Mouse (Mus musculus) hindlimb bud, embryonic 11.5 days (tissue): ENCODE measurements around the gene Crip1.

Experiments
- DNase-seq: peaks from one replicate; pipeline ENCODE4 v3.0.0-alpha.2; 2012; ENCODE audit warnings: low read depth, low spot score; ENCODE audit errors: extremely low spot score

Gene Crip1

DNA sequence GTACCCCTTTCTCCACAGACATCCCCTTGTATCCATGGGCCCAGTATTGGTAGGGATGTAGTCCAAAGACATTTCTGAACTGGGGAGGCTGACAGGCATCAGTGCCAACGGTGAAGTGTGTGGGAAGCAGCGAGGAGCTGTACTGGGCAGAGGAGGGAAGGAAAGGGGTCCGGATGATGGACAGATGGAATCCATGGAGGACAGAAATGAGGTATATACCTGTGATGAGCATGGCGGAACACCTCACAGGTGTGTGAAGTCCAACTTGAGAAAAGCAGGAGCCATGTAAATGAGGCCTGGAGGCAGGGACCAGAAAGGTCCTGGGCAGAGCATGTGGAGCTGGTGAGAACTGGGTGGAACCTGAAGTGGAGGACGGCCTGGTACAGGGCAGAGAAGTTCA, 525 bp upstream of the Crip1 start:
- DNase-seq = no peak

DNA sequence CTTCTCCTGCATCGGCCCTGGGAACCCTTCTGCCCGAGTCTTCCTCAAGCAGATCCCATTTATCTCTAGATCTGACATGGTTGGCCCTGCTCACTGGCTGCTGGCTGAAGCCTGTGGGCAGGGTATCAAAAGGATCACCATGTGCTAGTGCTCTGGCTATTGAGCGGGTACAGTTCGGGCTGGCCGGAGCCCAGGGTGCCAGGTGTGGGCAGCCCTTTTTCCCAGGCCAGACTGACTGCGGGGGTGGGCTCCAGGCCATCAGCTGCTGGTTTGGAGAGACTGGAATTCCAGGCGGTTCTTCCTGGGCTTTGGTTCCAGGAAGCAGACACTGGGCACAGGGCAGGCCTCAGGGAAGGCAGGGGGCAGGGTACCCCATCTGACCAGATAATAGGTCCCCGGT, 1.4 kb downstream of the Crip1 start:
- no peak for DNase-seq

DNA sequence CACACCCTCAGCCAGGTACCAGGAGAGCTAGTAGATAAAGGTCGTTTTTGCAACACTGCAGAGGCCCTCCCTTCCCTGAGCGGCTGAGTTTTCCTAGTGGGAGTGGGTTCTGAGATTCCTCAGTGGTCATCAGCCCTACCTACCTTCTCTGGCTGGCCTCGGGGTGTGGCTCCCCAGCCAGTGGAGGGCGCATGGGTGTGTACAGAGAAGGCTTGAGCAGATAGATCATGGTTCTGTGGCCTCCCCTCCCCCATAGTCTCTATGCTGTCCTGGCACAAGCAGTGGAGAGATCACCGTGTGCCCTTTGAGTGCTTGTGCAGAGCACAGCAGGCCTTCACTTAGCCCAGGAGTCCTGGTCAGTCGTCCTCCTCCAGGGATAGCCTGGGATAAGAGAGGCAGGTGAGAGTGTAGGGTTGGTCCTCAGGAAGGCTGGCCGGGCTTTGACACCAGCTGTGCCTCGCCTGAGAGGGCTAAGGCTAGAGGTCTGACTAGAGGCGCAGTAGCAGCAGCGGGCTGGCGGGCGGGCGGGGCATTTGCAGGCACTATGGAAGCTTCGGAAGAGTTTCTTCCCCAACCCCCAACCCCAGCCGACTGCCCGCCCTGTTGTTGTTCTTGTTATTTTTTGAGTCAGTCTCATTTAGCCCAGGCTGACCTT, 2.4 kb downstream of the Crip1 start:
- DNase-seq = no peak

DNA sequence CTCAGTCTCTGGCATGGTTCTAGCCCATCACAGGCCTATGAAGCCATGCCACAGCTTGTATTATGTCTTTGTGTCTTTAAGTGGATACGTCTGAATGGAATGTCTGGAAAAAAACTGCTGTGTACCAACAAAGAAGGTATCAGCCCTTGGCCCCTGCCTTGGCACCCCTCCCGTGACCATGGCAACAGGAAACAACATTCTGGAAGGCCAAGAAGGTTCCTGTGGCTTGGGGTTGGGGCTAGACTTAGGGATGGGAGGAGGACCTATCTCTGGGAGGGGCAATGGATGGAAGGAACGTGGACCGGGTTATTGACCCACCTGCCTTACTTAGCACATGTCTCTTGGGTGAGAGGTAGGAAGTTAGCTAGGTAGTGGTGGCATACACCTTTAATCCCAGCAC, 3.2 kb downstream of the Crip1 start:
- no peak for DNase-seq

DNA sequence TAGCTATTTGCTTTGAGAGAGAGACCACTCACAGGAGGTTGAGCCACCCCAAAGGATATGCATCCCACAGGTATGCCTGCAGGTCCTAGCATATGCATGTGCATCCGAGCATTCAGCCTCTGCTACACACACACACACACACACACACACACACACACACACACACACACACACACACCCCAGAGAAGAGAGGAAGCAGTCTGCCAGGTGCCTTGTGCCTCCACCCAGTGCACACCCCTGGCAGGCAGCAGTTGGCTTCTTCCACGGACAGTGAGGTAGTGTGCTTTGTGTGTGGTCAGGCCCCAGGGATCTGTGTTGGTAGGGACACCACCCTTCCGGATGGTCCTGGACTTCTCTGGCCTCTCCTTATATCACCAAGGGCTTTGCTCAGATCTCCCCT, 3.8 kb downstream of the Crip1 start:
- DNase-seq = no peak

DNA sequence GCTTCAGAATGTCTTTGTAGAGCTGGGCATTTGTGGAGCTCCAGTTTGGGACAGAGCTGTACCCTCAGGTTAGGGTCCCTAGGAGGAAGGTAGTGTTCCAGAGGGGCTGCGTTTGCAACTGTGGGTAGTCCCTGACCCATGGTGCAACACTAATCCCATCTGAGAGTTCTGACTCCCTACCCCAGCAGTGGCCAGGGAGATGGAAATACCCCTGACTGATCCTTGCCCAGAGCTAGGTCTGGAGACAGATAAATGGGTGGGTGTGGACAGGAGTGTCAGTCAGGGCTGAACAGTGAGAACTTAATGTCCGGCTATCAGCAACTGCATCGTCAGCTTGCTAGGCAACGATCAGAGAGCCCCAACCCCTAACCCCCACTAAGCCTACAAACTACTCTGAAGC, 4.5 kb downstream of the Crip1 start:
- DNase-seq = no peak

DNA sequence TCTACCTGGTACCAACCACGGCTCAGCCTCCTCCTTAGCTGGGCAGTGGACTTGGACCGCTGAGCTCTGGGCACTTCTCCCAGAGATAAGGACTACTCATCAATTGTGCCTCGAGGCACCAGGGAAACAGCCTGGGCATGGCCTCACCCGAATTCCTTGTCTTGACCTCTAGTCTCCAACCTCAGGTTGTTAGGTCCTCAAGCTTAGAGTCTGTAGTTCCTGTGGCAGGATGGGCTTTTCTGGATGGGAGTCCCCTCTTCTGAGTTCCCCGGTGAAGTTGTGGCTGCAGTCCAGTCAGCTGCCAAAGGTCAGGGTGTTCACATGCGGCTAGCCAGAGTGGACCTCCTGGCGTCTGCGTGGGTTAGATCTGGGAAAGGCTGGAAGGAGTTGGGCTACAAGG, 4.9 kb downstream of the Crip1 start:
- DNase-seq = no peak

DNA sequence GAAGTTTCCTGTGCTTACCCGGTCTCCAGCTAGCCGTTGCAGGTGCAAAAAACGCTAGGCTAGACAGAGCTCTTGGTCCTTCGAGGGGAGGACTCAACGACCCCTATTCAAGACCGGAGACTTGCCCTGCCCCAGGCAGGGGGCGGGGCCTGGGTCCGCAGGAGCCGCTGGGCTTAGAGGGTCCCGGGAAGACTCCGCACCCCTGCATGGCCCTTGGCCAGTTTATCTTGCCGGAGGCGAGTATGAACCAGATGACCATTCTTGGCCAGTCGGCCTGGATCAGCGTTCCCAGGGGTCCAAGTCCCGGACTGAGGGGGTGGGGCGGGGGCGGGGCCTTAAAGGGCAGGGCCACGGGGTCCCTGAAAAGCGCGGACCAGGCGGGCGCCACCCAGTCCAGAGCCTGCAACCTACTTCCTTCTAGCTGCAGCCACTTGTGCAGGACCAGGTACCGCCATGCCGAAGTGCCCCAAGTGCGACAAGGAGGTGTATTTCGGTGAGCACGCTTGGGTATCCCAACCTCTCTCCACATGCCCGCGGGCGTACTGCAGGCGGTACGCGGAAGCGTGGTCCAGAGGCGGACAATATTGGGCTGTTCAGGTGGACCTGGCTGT, 5.7 kb downstream of the Crip1 start:
- no peak for DNase-seq

DNA sequence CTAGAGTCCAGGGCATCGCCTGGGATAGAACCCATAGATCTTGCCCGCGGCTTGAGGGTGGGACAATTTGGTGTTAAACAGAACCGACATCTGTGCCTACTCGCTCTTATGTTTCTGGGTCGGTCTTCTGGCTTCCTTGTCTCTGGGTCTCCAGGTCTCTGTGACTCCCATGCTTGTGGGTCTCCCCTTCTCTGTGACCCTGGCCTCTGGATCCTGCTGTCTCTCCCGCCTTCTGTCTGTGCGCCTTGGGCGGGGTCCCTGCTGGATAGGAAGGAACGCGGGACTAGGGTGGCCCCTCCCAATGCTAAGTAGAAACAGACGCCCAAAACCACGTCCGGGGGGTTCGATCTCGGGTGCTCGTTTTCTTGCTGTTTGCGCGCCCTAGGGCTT, 6.2 kb downstream of the Crip1 start:
- no peak for DNase-seq

DNA sequence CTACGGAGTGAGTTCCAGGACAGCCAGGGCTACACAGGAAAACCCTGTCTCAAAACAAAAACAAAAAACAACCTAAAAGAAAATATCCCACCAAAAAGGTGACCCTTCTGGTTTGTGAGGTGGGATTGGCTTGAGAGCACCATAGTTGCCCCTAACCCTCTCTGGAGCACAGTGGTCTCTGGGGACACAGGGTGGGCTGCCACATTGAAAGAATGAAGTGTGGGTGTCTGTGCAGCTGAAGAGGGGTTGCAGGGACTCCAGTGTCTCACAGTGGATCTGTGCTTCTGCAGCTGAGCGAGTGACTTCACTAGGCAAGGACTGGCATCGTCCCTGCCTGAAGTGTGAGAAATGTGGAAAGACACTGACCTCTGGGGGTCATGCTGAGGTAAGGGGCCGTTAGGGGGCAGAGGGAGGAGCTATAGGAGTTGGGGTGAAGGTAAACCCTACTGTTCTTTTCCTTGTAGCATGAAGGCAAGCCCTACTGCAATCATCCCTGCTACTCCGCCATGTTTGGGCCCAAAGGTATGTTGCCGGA, 6.9 kb downstream of the Crip1 start:
- DNase-seq = no peak

DNA sequence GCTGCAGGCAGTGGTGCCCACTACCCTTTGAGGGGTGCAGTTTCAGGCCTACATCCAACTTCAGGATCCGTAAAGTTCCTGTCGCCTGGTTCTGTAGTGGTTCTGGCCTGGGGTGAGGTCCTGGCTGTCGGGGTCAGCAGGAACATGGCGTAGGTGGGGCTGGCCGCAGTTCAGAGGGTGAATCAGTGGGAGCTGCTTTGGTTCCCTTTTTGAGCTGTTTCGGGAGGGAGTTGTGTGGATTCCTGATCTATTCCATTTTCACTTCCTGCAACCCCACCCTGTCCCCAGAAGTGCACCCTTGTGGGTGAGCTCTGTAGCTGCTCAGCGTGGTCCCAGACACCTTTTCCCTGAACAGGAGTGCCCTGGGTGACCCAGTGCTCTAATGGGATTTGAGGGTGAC, 7.9 kb downstream of the Crip1 start:
- DNase-seq = no peak

DNA sequence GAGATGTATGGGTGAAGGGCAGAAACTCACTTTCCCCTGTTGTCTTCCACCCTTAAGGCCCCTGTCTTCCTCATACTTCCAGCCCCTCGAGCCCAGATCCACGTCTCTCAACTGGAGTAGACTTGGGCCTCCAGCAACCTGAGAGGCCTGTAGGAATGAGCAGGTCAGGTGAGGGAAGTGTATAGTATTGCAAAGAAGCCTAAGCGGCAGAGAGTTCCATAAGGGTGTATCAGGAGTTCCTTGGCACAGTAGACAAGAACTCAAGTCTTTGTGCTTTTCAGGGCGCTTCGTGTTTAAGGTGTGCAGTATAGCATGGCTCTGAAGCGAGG, 8.6 kb downstream of the Crip1 start:
- no peak for DNase-seq

DNA sequence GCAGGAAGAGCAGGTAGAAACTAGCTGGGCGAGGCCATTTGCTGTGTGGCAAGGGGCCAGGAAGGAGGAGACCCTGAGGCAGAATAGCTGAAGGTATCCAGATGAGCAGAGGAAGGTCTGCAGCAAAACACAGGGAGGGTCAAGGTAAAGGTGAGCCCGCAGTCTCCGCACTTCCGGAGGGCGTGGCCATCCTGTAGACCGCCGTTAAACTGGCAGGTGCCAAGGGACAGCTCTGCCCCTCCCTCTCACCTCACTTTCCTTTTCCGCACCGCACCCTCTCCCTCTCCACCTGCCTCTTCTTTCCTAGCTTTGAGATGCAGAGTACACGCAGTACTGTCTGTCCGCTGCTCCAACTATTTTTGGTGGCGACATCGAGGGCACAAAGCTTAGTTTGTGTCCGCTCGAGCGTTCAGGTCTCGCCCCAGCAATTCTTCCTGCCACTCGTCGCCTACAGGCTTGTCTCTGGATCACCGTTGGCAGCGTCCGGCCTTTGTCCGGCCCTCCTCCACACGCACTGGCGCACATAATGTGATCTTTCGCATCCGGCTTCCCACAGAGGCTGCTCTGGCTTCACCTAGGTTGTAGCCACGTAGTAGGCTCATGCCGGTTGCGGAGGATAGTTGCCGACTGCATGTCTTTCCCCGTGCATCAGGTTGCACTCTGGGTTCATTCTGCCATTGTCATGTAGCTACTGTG, 9.1 kb downstream of the Crip1 start:
- no peak for DNase-seq

DNA sequence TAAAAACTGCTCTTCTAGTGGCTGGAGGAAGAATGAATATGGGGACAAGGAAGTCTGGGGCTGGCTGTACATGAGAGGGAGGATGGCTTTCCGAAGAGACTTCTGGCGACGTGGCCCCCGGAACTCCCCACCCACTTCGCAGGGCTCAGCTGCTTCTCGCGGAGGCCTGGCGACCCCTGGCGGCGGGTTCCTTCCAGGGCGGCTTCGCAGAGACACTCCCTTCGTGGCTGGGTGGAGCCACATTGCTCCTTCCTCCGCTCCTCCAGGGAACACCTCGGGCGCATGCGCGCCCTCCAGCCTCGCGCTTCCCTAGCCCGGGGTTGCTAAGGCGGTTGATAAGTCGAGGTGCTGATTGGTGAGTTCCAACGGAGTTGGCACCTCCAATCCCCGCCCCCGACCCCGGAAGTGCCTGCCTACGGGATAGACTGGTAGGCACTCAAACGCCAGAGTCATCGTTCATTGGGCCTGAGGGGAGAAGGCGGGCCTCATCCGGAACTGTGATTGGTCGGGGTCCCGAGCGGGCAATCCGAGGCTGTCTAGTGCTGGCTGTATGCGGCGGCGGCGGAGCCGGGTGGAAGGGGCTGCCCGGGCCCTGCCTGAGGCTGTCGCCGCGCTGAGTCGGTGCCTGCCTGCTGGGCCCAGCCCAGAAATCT, 9.9 kb downstream of the Crip1 start, which contains the start of gene Tedc1:
Gene Tedc1, plus strand, starts transcription at position 535 of the 653 bp plus-strand sequence.
- peak; percentile 98 for DNase-seq

DNA sequence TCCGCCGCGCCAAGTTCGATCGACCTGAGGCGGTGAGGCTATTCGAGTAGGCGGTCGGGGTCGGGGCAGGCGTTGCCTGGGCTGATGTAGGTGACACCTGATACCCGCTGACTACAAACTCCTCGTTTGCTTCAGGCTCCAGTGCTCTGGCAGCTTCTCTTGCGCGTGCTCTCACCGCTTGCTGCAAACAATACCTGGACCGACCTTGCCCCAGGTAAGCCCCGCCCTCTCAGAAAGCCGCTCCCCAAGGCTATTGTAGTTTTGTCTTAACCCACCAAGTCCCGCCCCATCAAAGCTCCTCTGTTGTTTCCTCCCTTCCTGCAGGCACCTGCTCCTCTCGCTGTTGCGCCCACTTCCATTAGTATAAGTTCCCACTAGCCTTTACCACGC, 10.4 kb downstream of the Crip1 start:
- no peak for DNase-seq

DNA sequence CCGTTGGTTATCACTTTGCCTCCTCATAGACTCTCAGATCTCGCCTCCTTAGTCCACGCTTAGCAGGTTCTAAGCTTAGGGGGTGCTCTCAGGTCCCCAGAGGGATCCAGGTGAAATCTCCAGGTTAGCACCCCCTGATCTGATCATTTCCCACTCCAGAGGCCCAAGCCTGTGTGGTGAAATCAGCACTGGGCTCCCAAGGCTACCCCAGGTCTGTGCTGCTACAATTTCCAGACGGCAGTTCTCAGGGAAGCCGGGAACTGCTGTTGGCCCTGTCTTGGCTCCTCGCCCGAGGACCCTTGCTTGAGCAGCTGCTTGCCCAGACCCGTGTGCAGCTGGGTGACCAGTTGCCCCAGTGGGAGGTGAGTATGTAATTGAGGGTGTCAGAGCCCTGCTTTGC, 10.9 kb downstream of the Crip1 start:
- DNase-seq = no peak

DNA sequence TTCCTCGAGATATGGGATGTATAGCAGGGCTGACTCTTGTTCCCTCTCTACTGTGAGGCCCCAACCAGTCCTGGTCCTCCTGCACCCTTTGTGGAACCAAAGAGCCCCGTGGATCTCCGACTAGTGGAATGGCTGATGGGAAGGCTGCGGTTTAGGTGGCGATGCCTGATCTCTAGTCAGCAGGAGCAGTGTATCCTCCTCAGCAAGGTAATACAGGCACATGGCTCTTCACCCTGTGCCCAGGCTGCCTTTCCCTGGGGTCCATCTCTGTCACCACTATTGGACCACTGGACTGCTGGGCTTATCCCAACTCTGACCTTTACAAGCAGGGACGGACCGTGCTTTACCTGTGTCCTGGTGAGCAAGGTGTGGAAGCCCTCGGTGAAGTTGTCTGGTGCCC, 11.4 kb downstream of the Crip1 start:
- DNase-seq = no peak

DNA sequence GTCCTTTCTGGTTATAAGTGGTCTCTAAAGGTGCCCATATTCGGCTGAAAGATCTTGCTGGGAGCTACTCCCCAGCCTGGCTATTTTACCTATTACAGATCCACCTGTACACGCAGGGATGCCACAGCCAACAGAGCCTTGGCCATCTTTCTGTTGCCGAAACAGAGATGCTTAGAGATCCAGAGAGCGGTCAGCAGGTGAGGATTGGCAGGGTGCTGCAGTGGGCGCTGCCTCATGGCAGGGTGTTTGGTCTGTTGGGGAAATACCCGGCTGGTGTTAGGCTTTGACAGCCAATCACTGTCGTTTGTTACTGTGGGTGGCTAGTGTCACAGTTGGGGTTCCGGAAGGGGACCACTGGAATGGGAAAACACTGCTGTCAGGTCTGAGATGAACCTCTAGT, 11.9 kb downstream of the Crip1 start:
- no peak for DNase-seq

DNA sequence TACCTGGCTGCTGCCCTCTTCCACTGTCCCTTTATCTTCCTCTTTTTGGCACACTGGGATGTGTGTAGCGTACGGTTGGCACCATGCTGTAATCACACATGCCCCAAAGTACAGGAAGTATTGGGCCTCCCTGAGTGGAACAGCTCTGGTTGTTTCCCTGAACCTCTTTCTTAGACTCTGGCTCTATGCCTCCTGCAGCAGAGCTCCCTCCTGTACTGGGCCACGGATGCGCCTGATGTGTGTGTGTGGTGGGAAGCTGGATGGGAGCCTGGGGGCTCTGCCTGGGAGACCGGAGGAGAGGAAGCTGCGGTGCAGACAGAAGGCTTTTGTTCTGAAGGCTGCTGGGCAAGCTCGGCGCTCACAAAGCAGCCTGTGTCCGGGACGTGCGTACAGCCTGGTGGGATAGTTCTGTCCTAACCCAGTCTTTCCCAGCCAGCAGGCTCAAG, 17.5 kb downstream of the Crip1 start:
- no peak for DNase-seq

DNA sequence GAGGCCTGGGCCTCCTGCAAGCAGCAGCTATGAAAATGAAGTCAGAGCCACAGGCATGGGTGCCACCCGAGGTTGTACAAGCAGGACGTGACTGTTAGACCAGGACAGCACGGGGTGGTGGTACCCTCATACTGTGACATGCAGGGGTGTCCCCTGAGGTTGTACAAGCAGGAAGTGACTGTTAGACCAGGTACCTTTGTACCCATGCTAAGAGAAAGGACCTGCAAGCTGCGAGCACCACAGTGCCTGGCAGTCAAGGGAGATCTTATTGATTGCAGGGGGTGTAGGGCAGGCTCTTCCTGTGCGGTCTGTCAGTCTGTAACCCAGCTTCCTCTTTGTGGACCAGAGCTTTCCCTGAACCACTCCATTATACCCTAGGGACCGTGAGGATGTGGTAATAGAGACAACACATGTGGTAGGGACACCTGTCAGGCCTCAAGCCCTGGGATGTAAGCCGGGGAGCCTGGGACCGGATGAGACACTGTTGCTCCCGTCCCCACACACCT, 22.0 kb downstream of the Crip1 start:
- DNase-seq = no peak

DNA sequence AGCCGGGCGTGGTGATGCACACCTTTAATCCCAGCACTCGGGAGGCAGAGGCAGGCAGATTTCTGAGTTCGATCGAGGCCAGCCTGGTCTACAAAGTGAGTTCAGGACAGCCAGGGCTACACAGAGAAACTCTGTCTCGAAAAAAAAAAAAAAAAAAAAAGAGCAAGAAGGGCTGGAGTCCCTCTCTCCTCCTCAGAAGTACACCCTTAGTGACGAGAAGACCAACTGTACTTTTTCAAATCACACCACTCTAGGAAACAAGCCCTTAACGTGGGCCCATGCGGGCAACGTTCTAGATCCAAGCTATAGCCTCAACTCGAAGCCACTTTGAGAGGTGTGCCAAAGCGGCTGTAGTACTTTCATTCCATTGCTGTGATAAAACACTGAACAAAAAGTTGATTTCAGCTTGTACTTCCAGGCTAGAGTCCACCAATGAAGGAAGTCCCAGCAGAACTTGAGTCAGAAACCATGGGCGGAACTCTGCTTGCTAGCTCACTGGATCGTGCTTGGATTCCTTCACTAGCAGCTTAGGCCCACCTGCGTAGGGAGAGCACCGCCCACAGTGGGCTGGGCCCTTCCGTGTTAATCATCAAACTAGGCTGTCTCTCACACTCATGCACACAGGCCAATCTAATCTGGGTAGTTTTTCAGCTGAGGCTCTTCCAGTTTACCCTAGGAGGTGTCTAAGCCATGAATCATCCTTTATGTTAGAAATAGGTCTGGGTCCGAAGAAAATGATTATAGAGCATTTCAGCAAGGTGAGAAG, 31.0 kb downstream of the Crip1 start:
- DNase-seq = no peak
